Mouse (Mus musculus) heart, adult 2 months (tissue): ENCODE measurements around the gene Susd4.

Source experiments
- CTCF ChIP-seq: fragments of 200-600 bp; IDR thresholded peaks from 2 replicates; pipeline ENCODE4 v1.8.1; 2022; ENCODE audit warnings: antibody characterized with exemption, mild to moderate bottlenecking, moderate library complexity
- POLR2A ChIP-seq: fragments of 200-500 bp; IDR thresholded peaks from 2 replicates; pipeline ENCODE4 v1.6.1; 2011; ENCODE audit warnings: mild to moderate bottlenecking, low read depth, low read length, control low read depth; ENCODE audit not compliant: insufficient read depth

DNA sequence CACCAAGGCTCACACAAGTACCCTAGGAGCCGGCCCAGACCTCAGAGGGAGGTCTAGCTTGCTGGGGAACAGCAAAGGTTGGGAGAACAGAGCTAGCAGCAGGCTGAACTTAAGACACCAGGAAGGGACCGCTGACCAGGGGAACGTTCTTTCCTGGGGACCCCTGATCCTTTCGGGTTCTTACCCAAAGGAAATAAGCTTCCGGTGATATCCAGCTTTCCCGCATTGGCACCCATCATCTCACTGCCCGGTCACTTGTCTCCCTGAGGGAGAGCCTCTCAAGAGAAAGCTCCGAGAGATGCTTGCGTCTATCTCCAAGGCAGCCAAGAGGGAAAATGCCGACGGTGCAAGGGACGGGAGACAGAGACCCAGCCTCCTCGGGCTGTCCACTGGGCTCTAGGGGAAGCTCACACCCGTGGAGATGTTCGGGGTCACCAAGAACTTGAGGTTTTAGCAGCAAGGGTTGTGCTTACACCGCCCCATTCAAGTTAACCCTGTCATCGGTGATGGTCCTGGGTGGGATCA is 407 bp upstream of the Susd4 start:
- TF ChIP-seq CTCF (no peak), POLR2A (no peak)
